Mouse (Mus musculus) gastrocnemius, postnatal 36 days (tissue): Measurements from ENCODE around the gene Tff2. TPM values are rescaled to one million over a fixed set of nuclear protein-coding genes. Genes with fewer than 3 reads are reported as not detected.

Experiments used
- DNase-seq, 2 experiments: peaks; one replicate each; pipeline ENCODE4 v3.0.0; 2022
- intact Hi-C: fragments of 180-260 bp; cut with DNase I; formaldehyde crosslinking; loops from one replicate; pipeline ENCODE4 v1.15.1; 2025
- total RNA-seq, 2 experiments: library from RNA; stranded (reverse); gene quantifications; 2 replicates each; pipeline ENCODE4 v1.2.3; 2021

The Tff2 gene
- total RNA-seq, 2 experiments from 2014 or later, result not detected

GRCm38 (mm10) chr17:31094781-31095180, 49.3 kb downstream of the Tff2 start:
- DNase-seq, result no peak
- intact Hi-C loops, result no loop called here

Other genes starting within 250 kb of the Tff2 start
- gene Glp1r, start 242.5 kb downstream of the Tff2 start, total RNA-seq, result not detected
- gene Umodl1, start 189.6 kb downstream of the Tff2 start, total RNA-seq, result not detected
- 1 to 10 TPM; 1.7 to 2.3 TPM for gene Abcg1, start 86.6 kb downstream of the Tff2 start, total RNA-seq
- not detected for gene Tff3, start 14.6 kb downstream of the Tff2 start, total RNA-seq
- gene Tff1, start 21.0 kb upstream of the Tff2 start, total RNA-seq, result not detected
- gene Tmprss3, start 54.7 kb upstream of the Tff2 start, total RNA-seq, result not detected
- gene Ubash3a, start 63.6 kb upstream of the Tff2 start, total RNA-seq, result under 1 TPM in 1 of 2 experiments, not detected in 1; 0.41 TPM
- 1 to 10 TPM; 7.7 to 8.6 TPM for gene Rsph1, start 133.1 kb upstream of the Tff2 start, total RNA-seq
- gene Slc37a1, start 142.5 kb upstream of the Tff2 start, total RNA-seq, result 1 to 10 TPM; 3.3 to 3.6 TPM
- 1 to 10 TPM; 1.5 to 2.5 TPM for gene Pde9a, start 241.9 kb upstream of the Tff2 start, total RNA-seq